Mouse (Mus musculus): Measurements from ENCODE around the gene H2-K1. TPM values are rescaled to one million over a fixed set of nuclear protein-coding genes. Genes with fewer than 3 reads are reported as not detected.
"Not testable (repeated sequence)": the region's sequence is repeated elsewhere in the genome, so short reads cannot be mapped to it uniquely, and the experiment has no call there.

Gene H2-K1
- polyA plus RNA-seq, 1 experiment: 98.4 TPM

DNA sequence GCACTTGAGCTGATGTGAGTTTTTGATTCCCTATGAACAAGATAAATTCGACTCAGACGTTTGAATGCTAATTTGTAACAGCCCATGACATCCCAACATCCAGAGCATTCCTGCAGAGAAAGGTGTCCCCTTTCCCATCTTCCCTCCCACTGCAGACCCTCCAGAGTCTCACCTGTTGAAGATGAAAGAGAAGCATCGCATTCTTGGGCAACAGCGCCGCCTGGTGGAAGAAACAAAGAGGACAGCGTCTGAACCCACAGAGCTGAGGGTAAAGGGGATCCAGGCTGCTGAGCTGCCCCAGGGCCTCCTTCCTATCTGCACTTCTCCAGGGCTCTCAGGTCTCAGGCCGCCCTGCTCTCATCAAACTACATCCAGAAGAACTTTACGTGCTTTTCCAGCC is 18.0 kb downstream of the H2-K1 start:
- H3K9me3 ChIP-seq (replicated peaks; ENCODE audit: control insufficient read depth, insufficient read depth, low read length, poor library complexity, severe bottlenecking); H3K27ac ChIP-seq (ENCODE audit: insufficient read depth, low read length); H3K9ac ChIP-seq (ENCODE audit: low read depth, poor library complexity, severe bottlenecking); H3K4me1 ChIP-seq (ENCODE audit: control insufficient read depth, insufficient read depth, low read length); H3K36me3 ChIP-seq (ENCODE audit: control insufficient read depth, insufficient read depth, low read length, poor library complexity, severe bottlenecking); H3K27me3 ChIP-seq (ENCODE audit: control insufficient read depth, insufficient read depth, low read length, poor library complexity, severe bottlenecking): not testable (repeated sequence)
- peak; percentile 58 for TF ChIP-seq CTCF (IDR thresholded peaks at IDR 0.05; ENCODE audit: low read depth, low read length)
- 0 out of 2 replicates have a peak overlapping the region, but pooled peaks have one; percentile 13 for H3K4me3 ChIP-seq (ENCODE audit: low read depth, low read length)

DNA sequence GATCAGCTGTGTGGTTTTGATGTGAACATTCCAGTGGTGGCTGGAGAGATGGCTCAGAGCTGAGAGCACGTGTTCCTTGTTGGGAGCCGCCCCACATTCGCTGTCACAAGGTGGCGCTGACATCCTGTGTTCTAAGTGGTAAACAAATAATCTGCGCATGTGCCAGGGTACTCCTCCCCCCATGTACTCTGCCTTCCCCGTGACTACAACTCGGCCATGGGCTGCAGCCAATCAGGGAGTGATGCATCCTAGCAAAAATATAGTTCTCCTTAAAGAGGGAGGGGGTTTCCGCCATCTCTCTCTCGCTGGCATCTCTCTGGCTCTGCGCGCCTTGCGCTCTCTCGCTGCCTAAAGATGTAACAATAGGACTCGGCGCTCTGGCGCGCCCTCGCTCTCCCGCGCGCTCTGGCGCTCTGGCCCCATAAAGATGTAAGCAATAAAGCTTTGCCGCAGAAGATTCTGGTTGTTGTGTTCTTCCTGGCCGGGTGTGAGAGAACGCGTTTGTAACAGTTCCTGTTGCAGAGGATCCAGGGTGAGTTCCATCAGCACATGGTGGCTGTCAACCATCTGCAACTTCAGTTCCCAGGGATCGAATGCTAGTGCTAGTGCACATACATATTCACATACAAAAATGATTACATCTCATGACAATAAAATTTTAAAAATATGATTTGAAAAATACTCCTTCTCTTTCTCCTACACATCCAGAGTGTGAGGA is 18.8 kb downstream of the H2-K1 start:
- H3K27me3 ChIP-seq (ENCODE audit: control insufficient read depth, insufficient read depth, low read length, poor library complexity, severe bottlenecking); H3K36me3 ChIP-seq (ENCODE audit: control insufficient read depth, insufficient read depth, low read length, poor library complexity, severe bottlenecking); H3K9me3 ChIP-seq (replicated peaks; ENCODE audit: control insufficient read depth, insufficient read depth, low read length, poor library complexity, severe bottlenecking); H3K4me1 ChIP-seq (ENCODE audit: control insufficient read depth, insufficient read depth, low read length): not testable (repeated sequence)
- peak overlapping the region; percentile 81 for H3K4me3 ChIP-seq (ENCODE audit: low read depth, low read length)
- H3K27ac ChIP-seq (ENCODE audit: insufficient read depth, low read length): peak overlapping the region; percentile 42
- TF ChIP-seq CTCF (IDR thresholded peaks at IDR 0.05; ENCODE audit: low read depth, low read length): peak; percentile 64
- peak; percentile 82 for TF ChIP-seq EP300 (IDR thresholded peaks at IDR 0.05; ENCODE audit: insufficient read depth, low read depth, low read length)
- peak; percentile 59 for TF ChIP-seq POLR2A (IDR thresholded peaks at IDR 0.05; ENCODE audit: insufficient read depth, low read length)
- H3K9ac ChIP-seq (ENCODE audit: low read depth, poor library complexity, severe bottlenecking): peak overlapping the region; percentile 50

DNA sequence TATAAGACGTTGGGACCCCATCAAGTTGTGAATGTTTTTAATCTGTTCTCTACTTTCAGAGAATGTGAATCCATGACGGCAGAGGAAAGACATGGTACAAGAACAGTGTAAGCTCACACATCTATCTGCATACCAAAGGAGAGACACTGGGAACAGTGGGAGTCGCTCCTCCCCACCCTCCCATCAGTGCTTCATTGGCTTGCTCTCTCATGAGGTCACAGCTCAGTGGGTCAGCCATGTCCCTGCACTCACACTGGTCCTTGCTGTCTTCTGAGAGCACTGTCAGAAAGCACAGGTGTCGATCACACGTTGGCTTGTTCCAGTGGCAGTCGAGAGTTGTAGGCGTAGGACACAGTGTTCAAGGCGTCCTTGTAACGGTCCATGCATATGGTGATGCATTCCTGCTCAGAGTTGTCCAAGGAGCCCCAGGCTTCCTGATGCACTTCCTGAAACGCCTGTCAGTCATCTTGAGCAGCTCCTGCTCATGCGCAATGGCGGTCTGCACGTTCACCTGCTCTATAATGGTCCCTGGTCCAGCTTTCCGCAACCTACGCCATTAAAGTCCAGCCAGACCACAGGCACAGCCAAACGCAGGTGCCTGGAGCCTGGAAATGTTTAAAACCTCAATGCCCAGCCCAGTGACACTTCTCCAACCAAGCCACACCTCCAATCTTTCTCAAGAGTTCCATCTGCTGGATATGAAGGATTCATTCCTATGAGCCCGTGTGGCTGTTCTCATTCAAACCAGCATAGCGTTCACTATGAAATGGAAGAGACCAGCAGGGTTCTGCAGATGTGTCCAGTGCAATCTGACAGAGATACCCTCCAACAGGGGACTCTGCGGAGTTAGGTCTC is 19.7 kb downstream of the H2-K1 start:
- Histone ChIP-seq H3K4me1 (ENCODE audit: control insufficient read depth, insufficient read depth, low read length) (peaks cover 7% of the 10 kb centered on the region), H3K9me3 (replicated peaks; ENCODE audit: control insufficient read depth, insufficient read depth, low read length, poor library complexity, severe bottlenecking) (no peaks in the 10 kb centered on the region), H3K36me3 (ENCODE audit: control insufficient read depth, insufficient read depth, low read length, poor library complexity, severe bottlenecking) (no peaks in the 10 kb centered on the region), H3K27me3 (ENCODE audit: control insufficient read depth, insufficient read depth, low read length, poor library complexity, severe bottlenecking) (peaks cover 2% of the 10 kb centered on the region; the same call in 1 of the 2 replicates), H3K9ac (ENCODE audit: low read depth, poor library complexity, severe bottlenecking) (no peak overlapping the region), H3K27ac (ENCODE audit: insufficient read depth, low read length) (no peak overlapping the region), H3K4me3 (ENCODE audit: low read depth, low read length) (peak overlapping the region; percentile 3; the same call in 1 of the 2 replicates)
- 0 out of 2 replicates have a peak, but pooled peaks have one; percentile 57 for TF ChIP-seq EP300 (IDR thresholded peaks at IDR 0.05; ENCODE audit: insufficient read depth, low read depth, low read length)
- TF ChIP-seq POLR2A (IDR thresholded peaks at IDR 0.05; ENCODE audit: insufficient read depth, low read length): no peak

- no peaks in the 10 kb centered on the region for H3K36me3 ChIP-seq (ENCODE audit: control insufficient read depth, insufficient read depth, low read length, poor library complexity, severe bottlenecking)
Observed at GRCm38 (mm10) chr17:33979512-33980050, 20.6 kb downstream of the H2-K1 start.

GRCm38 (mm10) chr17:33978631-33979031 is 21.5 kb downstream of the H2-K1 start:
- Histone ChIP-seq H3K4me1 (ENCODE audit: control insufficient read depth, insufficient read depth, low read length) (peaks cover 7% of the 10 kb centered on the region), H3K9me3 (replicated peaks; ENCODE audit: control insufficient read depth, insufficient read depth, low read length, poor library complexity, severe bottlenecking) (no peaks in the 10 kb centered on the region), H3K4me3 (ENCODE audit: low read depth, low read length) (peak overlapping the region; percentile 74), H3K27ac (ENCODE audit: insufficient read depth, low read length) (no peak overlapping the region), H3K27me3 (ENCODE audit: control insufficient read depth, insufficient read depth, low read length, poor library complexity, severe bottlenecking) (peaks cover 2% of the 10 kb centered on the region; the same call in 1 of the 2 replicates), H3K36me3 (ENCODE audit: control insufficient read depth, insufficient read depth, low read length, poor library complexity, severe bottlenecking) (no peaks in the 10 kb centered on the region), H3K9ac (ENCODE audit: low read depth, poor library complexity, severe bottlenecking) (peak overlapping the region; percentile 45)
- no peak for TF ChIP-seq CTCF (IDR thresholded peaks at IDR 0.05; ENCODE audit: low read depth, low read length)
- peak; percentile 52 for TF ChIP-seq POLR2A (IDR thresholded peaks at IDR 0.05; ENCODE audit: insufficient read depth, low read length)
- TF ChIP-seq EP300 (IDR thresholded peaks at IDR 0.05; ENCODE audit: insufficient read depth, low read depth, low read length): no peak

More at GRCm38 (mm10) chr17:33979512-33980050, 20.6 kb downstream of the H2-K1 start:
- Histone ChIP-seq H3K9ac (ENCODE audit: low read depth, poor library complexity, severe bottlenecking) (no peak overlapping the region), H3K27ac (ENCODE audit: insufficient read depth, low read length) (no peak overlapping the region), H3K4me3 (ENCODE audit: low read depth, low read length) (no peak overlapping the region), H3K4me1 (ENCODE audit: control insufficient read depth, insufficient read depth, low read length) (peaks cover 7% of the 10 kb centered on the region), H3K9me3 (replicated peaks; ENCODE audit: control insufficient read depth, insufficient read depth, low read length, poor library complexity, severe bottlenecking) (no peaks in the 10 kb centered on the region), H3K27me3 (ENCODE audit: control insufficient read depth, insufficient read depth, low read length, poor library complexity, severe bottlenecking) (peaks cover 2% of the 10 kb centered on the region; the same call in 1 of the 2 replicates)
- TF ChIP-seq POLR2A (IDR thresholded peaks at IDR 0.05; ENCODE audit: insufficient read depth, low read length) (no peak), CTCF (IDR thresholded peaks at IDR 0.05; ENCODE audit: low read depth, low read length) (no peak), EP300 (IDR thresholded peaks at IDR 0.05; ENCODE audit: insufficient read depth, low read depth, low read length) (no peak)
